Mouse (Mus musculus) brain, embryonic 14.5 days (tissue): ENCODE measurements around the gene Acad9. TPM values are rescaled to one million over a fixed set of nuclear protein-coding genes. Genes with fewer than 3 reads are reported as not detected.

Source experiments
- DNase-seq: peaks from one replicate; pipeline ENCODE4 v3.0.0-alpha.2; 2011; ENCODE audit warnings: low read depth
- CTCF ChIP-seq: fragments of 200-500 bp; IDR thresholded peaks from 2 replicates; pipeline ENCODE4 v1.5.1; 2012; ENCODE audit warnings: inconsistent platforms, mild to moderate bottlenecking, moderate library complexity, borderline replicate concordance; ENCODE audit not compliant: insufficient read depth, insufficient read length; ENCODE audit errors: extremely low read depth
- POLR2A ChIP-seq: fragments of 200-500 bp; IDR thresholded peaks from 2 replicates; pipeline ENCODE4 v1.6.1; 2012; ENCODE audit warnings: mild to moderate bottlenecking, inconsistent platforms, borderline replicate concordance; ENCODE audit not compliant: poor library complexity, insufficient read depth, insufficient read length, severe bottlenecking; ENCODE audit errors: extremely low read depth
- polyA plus RNA-seq: library from polyadenylated mRNA; depleted of rRNA; stranded (reverse); fragments of >200 nt; gene quantifications from 2 replicates; pipeline ENCODE4 v1.2.3, GENCODE M21; 2012; rRNA removed

Gene Acad9
- polyA plus RNA-seq = 45.6 and 48.5 TPM in 2 replicates

DNA sequence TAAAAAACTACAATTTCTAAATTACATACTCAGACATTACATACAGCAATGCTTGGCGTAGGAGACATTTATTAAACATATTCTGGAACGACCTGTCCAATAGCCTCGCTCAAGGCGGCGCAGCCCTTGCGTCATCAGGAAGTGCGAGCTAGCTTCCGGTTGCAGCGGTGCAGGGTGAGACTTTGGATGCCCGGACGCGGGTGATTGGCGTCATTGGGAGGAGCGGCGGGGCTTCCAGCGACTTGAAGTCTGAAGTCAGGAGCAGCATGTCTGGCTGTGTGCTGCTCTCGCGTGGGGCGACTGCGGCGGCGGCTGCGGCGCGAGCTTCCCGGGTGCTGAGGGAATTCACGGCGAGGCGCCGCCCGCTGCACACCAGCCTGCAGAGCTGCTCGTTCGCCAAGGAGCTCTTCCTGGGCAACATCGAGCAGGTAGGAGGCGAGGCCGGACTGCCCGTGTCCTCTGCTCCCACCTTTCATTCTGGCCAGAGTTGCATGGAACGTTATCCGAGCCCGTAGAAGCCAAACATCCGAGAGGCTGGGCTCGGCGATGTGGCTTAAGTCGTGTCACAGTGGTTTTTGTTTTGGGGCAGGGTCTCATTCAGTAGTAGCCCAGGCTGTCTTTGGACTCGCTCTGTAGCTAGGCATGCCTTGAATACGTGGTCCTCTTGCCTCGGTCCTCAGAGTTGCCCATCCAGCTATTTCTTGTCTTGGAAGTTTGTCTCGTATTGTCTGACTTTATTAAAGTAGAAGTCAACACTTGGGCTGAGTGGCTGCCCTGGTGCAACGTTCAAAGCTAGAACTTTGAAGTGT is at the start of gene Acad9:
TSS of gene Acad9 (plus strand) at position 137 of the 809 bp plus-strand sequence.
- peak; percentile 49; the same call in 1 of the 2 replicates for TF ChIP-seq POLR2A
- no peak for TF ChIP-seq CTCF
- DNase-seq = peak; percentile 99

DNA sequence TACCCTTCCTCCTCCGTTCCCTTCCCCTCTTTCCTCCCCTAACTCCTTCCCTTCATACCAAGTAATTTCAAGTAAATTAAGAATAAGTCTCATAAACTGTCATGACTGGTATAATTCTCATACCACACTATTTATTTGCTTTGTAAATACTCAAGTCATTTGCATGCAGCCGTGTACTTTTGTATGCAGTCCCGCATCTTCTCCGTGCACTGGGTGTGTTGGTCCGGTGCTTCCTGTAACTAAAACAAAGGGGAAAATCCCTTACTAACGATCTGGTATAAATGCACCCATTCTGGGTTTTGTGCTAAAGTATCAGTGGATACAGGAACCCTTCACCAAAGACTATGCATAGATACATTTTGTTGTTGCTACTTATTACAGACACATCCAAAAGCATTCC is 40.0 kb upstream of the Acad9 start:
- no peak for DNase-seq
- TF ChIP-seq POLR2A = no peak
- TF ChIP-seq CTCF = no peak

DNA sequence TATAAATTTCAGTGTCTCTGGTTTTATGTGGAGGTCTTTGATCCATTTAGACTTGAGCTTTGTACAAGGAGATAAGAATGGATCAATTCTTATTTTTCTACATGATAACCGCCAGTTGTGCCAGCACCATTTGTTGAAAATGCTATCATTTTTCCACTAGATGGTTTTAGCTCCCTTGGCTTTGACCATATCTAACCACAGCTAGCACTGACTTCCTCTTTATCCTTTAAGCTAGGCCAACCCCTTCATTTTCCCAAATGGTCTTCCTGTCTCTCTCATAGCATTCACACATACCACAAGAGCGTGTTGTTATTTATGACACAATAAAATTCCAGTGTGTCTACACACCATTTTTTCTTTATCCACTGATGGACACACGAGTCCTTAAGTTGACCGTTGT is 35.8 kb upstream of the Acad9 start:
- no peak for DNase-seq
- no peak for TF ChIP-seq CTCF
- no peak for TF ChIP-seq POLR2A

DNA sequence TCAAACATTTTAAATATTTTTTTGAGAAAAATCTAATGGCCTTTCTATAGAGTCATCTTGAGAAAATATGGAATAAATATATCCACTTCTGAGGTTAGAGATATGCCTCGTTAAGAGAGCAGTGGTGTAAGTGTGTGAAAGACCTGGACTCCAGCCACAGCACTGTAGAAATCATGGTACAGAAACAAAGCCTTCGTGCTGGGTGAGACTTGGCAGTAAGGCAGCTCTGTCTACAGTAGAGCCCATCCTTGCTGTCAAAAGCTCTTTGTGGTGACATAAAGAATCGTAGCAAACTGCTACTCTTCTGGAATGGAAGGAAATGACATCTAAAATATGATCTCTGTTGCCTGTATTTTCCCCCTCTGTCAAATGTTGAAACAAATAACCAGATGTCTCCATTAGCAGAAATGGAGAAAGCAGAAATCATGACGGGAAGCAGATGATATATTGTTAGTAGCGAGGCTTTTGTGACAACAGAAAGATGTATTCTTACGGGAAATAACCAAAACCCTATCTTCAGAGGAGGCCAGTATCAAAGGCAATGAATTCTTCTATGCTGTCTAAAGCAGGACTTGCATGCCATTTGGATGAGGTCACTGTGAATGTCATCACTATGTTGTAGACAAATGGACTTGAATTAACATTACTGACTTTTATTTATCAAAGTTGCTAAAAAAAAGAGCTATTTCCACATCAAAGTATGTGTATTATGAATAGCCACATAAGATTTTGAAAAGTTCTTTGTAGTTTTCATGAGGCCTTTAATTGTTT is 33.9 kb upstream of the Acad9 start:
- TF ChIP-seq POLR2A (no peak), CTCF (no peak)
- peak; percentile 61 for DNase-seq

DNA sequence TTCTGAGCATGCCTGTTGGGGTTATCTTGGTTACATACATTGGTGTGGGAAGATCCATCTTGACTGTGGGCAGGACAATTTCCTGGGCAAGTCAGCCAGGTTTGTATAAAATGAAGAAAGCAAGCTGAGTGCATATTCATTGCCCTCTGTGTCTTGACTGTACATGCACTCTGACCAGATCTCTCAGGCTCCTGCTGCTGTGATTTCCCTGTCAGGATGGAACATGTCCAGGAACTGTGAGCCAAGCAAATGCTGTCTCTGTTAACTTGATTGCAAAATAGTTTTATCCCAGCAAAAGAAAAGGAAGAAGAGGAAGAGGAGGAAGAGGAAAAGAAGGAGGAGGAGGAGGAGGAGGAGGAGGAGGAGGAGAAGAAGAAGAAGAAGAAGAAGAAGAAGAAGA is 21.3 kb upstream of the Acad9 start:
- DNase-seq = no peak
- TF ChIP-seq POLR2A (no peak), CTCF (no peak)

DNA sequence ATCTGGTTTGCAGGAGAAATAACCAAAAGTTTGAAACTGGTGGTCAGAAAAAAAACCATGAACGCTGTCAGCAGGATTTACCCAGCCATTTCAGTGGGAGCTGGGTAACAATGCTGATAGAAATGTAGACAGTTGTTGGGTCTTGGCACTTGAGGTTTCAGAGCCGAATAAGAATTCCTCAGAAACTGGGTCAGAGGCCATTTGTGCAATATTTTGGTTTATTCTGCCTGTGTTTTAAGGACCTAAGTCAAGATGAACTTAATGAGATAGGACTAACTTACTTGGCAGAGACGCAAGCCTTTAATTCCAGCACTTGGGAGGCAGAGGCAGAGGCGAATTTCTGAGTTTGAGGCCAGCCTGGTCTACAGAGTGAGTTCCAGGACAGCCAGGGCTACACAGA is 20.7 kb upstream of the Acad9 start:
- no peak for DNase-seq
- TF ChIP-seq CTCF = no peak
- TF ChIP-seq POLR2A = no peak

DNA sequence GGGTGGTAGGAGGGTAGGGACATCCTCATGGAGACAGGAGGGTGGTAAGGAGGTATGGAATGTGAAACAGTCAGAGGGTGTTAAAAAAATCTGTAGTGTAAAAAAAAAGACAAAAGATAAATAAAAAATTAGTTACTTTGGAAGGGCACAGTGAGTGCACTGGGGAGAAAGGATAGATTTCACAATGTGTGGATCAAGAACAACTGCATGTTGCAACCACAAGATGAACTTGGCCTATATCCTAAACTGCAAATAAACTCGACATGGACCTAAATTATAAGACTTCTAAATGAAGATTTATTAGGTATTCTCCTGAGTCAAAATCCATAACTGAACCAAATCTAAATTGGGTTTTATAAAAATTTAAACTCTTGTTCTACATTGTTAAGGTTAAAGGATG is 16.7 kb upstream of the Acad9 start:
- TF ChIP-seq CTCF (no peak), POLR2A (no peak)
- no peak for DNase-seq

DNA sequence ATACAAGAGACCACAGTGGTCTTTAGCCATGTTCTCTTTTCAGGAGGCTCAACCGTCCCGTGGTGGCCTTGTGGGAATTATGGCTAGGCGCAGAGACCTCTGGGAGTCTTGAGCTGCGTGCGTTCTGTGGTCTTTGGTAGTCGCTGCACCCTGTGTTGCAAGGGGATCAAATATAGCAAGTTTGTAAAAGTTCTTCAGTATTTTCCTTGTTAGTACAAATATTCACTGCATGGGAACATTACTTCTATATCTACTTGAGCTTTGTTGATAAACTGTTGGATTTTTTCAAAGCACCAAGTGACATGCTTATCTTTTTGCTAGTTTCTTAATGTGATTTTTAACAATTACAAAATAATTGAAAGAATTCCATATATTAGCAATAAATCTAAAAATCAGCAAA is 12.3 kb upstream of the Acad9 start, which contains the start of gene Ccdc144b:
TSS of gene Ccdc144b (minus strand) at position 101 of the 400 bp plus-strand sequence.
- DNase-seq = no peak

DNA sequence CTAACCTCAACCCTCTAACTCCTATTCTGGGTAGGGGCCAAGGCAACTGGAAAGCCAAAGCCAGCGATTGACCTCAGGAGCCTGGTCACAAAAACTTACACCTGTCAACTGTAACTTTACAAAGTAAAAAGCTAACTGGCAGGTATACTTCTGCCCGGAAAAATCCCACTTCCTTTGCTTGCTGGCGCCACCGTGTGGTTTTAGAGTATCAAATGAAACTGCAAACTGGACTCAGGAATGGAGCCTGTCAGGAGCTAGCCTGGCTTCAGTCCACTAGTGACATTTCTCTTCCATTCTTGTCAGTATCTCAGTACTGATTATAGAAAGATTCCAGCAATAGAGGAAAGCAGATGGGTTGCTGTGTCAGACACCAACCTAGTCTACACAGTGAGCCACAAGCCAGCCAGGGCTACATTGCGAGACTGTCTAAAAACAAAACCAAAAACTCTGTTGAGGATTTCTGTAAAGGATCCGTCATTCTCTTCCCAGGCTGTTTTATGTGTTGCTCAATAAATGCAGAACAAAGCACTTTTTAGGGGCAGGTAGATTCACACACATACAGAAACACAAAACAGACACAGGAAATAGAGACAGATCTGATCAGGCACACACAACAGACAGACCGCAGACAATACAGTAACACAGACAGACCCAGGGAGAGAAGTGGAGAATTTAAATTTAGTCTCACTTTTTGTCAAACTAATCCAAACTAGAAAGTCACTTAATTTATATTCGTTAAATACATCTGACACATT is 5.5 kb upstream of the Acad9 start:
- DNase-seq = peak; percentile 62

More for the DNA sequence above, 12.3 kb upstream of the Acad9 start, which contains the start of gene Ccdc144b:
- TF ChIP-seq POLR2A (no peak), CTCF (no peak)

DNA sequence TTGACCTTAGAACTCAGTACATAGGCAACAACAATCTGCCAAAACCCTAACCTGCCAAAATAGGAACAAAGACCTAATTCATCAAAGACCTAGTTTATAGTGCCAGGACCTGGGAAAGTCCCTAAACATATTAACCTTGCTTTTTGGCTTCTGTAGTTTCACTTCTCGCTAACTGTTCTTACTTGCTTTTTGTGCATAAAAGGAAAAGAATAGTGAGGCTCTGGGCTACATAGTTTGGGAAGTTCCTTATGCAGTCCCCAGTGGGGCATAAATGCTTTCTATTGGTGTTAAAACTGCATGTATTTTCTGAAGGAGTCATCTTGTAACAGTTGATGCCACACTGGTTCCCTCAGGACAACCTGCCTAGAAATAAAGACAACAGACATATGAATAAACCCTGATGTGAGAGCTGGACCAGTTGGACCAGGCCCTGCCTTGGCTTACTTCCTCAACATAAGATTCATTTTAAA is 1.2 kb upstream of the Acad9 start:
- no peak for DNase-seq
- no peak for TF ChIP-seq CTCF
- no peak for TF ChIP-seq POLR2A

More for the DNA sequence above, 5.5 kb upstream of the Acad9 start:
- TF ChIP-seq CTCF (peak; percentile 73; the same call in 1 of the 2 replicates), POLR2A (no peak)

DNA sequence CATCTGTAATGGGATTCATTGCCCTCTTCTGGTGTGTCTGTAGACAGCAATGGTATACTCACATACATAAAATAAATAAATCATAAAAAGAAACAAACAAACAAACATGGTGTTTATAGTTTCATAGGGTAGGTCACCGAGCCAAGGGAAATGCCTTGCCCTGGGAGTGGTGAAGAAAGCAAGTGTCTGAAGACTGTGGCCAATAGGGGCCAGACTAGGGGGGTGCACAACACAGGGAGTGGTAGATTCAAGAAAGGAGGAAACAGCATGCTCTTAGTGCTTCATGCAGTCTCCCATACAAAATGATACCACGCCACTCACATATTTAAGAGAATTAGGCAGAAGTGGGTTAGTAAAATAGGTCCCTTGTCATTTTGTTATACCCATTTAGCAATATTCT is 613 bp upstream of the Acad9 start:
- TF ChIP-seq CTCF = no peak
- TF ChIP-seq POLR2A = no peak
- DNase-seq = no peak

DNA sequence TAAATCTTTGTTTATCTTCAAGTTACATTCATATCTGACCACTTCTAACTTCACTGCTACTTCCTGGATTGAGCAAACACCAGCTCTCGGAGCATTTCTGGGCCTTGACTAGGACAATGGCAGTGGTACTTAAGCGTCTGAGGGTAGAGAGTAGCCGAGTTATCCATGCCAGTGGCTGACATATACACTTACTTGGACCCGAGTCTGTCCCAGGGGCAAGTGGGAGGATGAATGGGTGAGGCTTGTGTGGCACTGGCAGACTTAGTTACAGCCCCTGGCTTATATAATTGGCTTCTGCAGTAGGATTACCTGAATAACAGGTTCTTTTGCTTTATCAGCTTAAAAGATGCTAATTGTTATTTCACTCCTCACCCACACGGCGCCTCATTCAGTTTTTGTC is 2.0 kb downstream of the Acad9 start:
- TF ChIP-seq POLR2A (no peak), CTCF (no peak)
- no peak for DNase-seq
